Mouse (Mus musculus) NIH3T3 (cell line): ENCODE data around the gene Myadml2.
"Not testable (repeated sequence)": the region's sequence is repeated elsewhere in the genome, so short reads cannot be mapped to it uniquely, and the experiment has no call there.

Experiments used
- DNase-seq: peaks from one replicate; pipeline ENCODE4 v3.0.0-alpha.2; 2012; ENCODE audit warnings: low read depth

The Myadml2 gene

DNA sequence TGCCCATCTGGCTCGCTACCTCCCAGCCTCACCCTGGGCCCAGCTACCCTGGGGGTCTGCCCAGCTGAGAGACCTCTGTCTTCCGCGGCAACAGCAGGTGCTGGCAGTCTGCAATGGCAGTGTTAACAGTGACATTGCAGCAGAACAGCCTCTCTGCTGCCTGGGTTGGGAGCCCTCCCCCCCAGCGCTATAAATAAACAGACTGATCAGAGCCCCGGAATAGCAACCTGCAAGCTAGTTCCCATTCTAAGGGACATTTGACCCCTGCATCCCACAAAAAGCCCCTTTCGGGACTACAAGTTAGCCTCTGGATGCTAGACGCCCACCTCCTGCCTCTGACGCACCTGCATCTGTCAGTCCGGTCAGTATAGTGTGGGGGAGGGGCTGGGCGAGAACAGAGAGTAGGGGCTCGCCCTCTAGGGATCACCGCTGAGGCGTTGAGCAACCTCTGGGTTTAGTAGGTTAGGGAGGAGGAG lies at the start of gene Myadml2:
Myadml2 (minus strand) TSS at position 158 of the 476 bp plus-strand sequence.
- no peak for DNase-seq

DNA sequence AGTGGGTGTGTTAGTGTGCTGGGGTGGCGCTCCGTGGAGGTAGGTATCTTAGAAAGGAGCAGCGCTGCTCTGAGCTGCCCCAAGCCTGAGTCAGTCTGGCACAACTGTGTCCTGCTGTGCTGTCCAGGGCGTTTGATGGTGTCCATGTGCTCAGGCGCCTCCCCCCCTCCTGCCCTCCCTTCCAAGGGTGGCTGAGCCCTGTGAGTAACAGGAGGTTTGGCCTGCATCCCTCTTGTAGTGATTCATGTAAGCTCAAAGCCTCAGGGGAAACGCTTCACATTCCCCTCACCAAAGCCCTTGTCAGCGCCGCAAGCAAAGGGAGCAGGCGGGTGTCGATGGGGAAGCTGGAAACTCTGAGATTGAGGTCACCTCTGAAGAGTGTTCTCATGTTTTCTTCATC lies 49.8 kb upstream of the Myadml2 start:
- DNase-seq, result peak; percentile 97

DNA sequence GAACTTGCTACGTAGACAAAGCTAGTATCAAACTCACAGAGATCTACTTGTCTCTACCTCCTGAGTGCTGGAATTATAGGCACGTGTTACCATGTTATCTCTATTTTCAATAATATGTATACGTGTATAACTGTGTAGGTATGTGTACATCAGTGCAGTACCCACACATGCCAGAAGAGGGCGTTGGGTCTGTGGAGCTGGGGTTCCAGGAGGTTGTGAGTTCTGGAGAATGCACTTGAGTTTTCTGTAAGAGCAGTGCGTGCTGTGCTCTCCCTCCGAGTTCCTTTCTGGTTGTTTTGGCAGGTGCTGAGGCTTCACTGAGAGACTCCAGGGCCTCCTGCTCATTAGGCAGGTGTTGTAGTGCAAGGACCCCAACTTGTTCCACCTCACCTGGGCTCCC lies 48.6 kb upstream of the Myadml2 start:
- no peak for DNase-seq

DNA sequence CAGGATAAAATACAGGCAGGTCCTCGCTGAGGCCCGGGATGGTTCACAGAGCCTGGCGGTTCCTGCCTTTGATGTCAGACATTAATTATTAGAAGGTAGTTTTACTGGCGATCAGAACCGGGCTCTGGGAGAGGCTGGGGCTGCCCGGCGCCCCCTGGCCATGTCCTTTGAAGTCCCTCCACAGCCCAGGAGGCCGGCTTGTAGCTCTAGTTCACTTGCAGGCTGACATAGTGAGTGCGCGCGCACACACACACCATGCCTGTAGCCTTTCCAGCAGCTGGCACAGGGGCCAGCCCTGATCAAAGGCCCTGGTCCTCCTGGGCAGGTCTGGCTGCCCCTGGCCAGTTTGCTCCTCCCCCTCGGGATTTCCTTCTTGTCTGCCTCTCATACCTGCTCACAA lies 47.7 kb upstream of the Myadml2 start:
- DNase-seq, result no peak

DNA sequence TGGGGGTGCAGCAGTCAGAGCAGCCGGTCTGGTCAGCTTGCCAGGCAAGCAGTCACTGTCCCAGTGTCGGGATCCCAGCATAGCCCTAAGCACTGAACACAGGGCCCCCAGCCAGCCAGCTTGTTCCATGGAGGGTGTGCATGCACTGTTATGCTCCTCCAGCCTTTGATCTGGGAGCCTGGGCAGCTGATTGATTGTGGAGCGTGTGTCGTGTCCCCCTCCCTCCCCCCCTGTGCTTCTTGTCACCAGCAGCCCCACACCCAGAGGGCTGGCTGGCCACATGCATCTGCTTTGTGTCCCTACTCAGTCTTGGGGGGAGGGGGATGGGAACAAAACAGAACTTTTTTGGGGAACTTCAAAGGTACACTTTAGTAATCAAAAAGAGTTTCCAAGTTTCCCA lies 47.2 kb upstream of the Myadml2 start:
- DNase-seq, result no peak

DNA sequence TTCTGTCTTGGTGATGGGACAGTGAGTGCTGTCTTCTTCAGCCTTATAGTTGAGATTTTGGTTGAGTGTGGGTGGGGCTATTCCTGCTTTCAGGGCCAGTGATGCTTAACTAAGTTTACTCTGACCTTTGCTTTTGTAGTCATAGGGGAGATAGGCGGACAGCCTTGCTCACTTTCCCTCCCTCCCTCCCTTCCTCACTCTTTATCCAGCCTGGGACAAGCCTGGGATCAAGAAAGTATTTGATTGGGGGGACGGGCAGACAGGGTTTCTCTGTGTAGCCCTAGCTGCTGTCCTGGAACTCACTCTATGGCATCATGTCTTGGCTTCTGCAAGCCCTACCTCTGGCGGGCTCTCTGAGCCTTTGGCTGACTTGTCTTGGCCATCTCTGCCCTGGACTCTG lies 45.5 kb upstream of the Myadml2 start:
- no peak for DNase-seq

DNA sequence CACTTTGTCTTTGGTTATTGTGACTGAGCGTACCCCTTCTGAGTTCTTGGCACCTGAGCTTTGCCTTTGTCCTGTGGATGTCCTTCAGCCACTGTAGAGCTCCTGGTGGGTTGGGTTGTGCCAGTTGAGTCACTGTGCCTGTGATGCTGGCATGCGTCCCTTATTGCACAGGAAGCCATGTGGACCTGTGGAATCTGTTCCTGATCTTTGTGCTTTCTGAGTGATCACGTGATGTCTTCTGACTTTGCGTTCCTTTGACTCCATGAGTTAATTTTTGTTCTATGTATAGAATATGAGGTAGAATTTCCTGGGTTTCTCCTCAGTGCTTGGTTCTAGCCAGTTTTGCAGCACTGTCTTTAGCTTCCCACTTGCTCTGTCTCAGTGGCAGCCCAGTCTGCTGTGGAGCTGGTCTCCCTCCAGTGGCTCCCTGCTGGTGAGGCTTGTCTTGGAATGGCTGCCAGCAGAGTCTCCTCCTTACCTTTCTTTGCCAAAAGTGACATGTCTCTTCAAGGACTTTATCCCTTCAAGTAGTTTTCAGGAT lies 44.6 kb upstream of the Myadml2 start:
- DNase-seq, result no peak

DNA sequence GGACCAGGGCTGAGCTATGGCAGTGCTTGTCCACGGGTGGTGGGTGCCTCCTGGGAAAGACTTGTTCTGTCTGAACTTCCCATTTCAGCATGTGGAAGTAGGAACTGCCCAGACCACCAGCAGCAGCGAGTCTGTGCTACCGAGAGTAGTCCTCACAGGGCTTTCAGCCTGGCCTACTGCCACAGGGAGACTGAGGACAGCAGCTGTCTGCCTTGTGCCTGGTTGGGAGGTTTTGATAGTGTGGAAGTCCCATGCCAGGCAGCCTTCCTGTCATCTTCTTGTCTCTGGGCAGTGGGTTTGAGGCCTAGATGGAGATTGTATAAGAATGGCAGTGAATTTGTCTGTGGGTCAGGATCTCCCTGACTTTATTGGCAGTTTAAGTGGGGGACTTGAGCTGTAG lies 41.4 kb upstream of the Myadml2 start:
- DNase-seq, result no peak

DNA sequence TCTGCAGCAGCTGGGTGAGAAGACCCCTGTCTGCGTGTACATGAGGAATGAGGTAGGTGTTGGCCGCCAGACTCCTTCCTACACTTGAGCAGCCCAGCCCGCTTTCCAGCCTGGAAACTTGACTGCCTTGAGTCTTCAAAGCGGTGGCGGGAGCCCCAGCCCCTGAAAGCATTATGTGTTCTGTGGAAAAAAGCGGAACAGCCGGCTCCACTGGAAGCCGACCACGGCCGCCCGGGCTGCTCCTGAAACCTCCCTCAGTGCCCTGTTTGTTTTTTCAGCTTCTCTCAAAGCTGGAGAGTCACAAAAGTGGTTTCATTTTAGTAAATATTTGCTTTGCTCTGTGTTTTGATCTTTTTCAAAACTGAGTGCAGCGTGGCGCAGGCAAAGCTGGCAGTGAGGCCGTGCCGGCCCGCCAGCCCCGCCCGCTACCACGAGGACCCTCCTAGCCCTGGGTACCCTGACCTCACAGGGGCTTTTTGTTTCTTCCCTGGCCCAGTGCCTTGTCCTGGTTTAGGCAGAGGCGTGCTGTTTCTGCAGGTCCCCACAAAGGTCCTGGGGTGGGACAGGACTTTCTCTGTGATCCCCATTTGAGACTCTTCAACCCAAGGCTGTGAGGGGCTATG lies 38.8 kb upstream of the Myadml2 start:
- DNase-seq, result no peak

DNA sequence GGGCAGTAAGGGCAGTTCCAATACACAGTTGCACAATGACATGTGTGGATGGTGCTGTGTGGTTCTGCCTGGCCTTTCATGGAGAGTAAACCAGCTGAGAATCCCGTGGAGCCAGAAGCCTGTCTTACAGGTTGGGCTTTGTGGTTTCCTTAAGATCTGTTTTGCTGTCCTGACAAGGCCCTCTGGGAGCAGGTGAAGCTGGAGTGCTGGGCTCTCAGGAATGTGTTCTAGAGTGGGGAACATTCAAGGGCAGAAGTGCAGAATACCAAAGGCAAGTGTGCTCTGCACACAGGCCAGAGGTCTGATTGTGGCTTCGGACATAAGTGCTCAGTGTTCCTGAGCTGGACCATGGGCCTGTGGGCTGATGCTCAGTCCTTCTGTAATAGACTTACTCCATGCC lies 36.7 kb upstream of the Myadml2 start:
- no peak for DNase-seq

DNA sequence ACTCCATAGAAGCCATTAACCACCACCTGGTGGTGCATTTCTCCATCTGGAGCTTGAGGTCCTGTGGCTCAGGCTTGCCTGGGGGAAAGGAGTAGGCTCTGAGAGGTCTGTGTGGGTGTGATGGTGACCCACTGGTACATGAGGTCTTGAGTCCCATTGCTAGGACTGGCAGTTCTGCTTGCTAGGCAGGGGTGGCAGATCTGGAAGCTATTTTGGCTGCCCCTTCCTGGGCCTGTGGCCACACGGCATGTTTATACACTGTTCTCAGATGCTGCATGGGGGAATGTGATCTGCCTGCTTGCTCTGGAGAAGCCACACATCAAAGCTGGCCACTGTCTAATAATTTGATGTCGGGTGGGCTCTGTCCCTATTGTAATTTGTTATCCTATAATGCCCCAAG lies 36.1 kb upstream of the Myadml2 start:
- DNase-seq, result no peak

DNA sequence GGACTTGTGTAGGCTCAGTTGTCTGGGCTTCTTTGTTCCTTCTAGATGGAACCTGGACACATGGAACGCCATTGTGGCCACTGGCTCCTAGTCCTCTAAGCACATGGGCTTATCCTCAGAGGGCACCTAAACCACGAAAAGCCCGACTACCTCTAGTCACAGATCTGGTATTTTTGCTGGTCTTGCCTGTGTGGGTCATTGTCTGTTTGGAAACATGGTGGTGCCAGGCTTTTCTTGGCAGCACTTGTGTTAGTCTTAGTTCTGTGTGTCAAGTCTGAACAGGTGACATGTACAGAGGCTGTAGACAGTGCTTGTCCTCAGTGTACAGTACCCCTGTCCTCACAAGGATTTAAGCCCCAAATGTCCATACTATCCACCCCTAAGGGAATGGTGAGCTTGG lies 35.6 kb upstream of the Myadml2 start:
- DNase-seq, result no peak

DNA sequence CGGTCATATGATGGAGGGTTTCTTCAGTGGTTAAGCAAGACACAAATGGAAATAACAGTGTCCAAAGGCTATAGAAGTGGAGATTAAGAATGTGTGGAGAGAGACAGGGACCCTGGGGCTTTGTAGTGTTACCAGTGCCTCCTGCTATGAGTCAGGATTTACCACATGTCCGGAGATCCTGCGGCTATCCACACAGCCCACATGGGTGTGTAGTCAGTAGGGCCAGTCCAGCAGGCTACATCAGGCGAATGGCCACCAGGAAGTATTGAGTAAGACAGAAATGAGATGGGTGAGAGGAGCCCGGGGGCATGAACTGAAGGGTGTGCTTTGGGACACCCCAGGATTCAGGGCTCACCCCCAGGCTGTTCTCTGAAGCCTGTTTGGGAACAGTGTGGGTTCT lies 34.7 kb upstream of the Myadml2 start:
- peak; percentile 80 for DNase-seq

DNA sequence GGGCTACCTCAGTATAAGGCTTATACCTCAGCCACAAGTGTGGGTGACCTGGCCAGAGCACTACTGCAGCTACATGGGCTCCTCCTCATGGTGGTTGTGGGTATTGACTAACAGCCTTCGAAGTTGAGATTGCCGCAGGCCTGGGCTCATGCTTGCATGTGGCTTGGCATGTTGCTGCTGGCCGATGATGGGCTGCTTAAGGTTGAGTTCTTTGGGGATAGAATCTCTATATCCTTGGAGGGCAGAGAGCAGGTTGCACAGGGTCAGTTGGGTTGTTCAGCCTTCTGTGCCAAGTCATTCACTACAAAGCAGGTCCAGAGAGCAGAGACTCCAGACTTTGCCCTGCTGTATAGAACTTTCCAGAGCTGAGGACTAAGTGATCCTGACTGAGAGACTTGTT lies 32.0 kb upstream of the Myadml2 start:
- peak; percentile 50 for DNase-seq

DNA sequence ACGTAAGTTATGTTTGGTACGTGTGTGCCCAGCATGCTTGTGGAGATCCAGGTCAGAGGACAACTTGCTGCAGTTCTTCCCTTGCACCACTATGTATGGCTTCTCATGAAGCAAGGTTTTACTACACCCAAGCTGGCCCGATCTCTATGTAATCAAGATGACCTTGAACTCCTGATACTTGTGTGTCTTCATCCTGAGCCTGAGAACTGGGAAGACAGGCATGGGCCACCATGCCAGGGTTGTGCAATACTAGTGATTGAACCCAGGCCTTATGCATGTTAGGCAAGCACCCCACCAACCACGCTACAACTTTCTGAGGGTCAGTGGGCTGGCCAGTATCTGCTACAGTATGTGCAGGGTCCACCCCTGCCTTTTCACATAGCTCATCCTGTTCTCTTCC lies 29.0 kb upstream of the Myadml2 start:
- no peak for DNase-seq

DNA sequence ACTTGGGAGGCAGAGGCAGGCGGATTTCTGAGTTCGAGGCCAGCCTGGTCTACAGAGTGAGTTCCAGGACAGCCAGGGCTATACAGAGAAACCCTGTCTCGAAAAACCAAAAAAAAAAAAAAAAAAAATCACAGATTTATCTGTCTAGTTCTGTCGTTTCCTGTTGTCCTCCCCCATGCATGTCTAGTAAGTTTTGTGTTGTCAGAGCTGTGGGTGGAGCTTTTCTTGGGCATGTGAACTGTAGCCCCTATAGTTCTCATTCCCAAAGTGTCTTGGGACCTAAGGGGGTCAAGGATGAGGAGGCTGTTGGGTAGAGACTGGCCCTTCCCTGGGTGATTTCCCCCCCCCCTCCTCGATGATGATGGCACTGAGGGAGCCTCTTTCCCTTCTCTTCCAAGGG lies 27.9 kb upstream of the Myadml2 start:
- not testable (repeated sequence) for DNase-seq

DNA sequence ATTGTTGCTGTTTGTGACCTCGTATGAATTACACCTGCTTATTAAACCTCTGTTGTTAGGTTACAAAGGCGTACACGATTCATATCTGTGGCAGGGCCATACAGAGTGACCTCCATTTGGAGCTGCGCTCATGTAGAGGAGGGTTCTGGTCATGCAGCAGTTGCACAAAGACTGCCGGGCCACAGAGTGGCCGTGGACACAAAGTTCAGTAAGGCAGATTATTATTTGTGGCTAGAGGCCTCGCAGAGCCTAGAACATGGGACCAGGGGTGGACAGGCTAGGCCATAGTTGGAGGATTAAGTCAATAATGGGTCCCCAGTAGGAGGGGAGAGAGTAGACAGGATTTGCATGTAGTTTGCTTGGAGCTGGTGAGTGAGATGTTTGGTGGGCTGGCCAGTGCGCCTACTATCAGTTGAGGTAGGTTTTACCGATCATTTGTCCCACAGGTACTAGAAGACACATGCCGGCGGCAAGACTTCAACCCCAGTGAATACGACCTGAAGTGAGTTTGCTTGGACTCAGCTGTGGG lies 25.7 kb upstream of the Myadml2 start:
- DNase-seq, result no peak

DNA sequence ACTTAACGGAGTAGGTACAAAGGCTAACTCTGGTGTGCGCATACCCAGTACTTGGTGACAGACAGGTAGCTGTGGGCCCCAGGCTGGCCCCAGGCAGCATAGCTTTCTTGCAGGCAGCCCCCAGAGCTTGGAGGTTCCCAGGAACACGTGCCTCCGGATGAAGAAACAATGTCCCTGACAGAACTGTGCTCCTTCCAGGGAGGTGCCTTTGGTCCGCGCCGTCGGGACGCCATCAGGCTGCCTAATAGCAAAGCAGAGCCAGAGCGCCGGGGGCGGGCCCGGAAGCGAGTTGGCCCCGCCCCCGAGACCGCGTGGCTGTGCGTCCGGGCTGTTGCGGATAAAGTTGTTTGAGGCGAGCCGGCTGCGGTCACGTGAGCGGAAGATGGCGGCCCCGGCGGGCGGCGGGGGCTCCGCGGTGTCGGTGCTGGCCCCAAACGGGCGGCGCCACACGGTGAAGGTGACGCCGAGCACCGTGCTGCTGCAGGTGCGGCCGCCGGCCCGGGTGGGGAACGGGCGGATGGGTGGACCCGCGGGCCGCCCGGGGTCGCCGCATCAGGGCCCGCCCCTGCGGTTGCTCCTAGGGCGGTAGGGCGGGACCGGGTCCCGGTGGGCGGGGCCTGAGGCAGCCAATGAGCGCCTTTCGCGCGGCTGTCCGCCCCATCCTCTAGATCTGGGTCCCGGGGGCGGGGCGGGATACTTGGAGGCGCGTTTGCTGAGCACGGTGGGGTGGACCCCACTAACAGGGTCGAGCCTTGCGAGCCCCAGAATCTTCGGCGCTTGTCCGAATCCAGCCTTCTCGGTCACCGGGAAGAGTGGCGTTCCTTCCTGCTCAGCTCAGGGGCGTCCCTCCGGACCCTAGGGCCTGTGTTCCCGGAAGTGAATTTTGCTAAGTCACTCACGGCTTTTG lies 25.0 kb upstream of the Myadml2 start, which contains the start of gene Aspscr1:
Aspscr1 (plus strand) TSS at position 287 of the 907 bp plus-strand sequence.
- DNase-seq, result peak; percentile 98

DNA sequence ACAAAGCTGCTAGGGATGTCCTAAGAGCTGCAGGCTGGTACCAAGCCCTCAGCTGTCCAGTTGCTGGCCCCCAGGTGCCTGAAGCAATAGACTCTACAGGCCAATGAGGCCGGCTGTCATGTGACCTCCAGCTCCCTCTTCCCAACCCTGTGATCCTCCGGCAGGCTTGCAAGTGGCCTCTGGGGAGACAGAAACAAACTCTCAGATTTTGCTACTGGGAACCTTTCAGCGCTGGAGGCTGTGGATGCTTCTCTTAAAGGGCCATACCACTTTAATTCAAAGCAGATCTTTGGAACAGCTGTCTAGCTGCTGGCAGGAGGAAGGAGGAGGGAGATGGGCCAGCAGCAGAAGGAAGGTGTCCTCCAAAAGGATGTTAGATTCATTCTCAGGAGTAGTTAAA lies 18.7 kb upstream of the Myadml2 start:
- DNase-seq, result peak; percentile 50

DNA sequence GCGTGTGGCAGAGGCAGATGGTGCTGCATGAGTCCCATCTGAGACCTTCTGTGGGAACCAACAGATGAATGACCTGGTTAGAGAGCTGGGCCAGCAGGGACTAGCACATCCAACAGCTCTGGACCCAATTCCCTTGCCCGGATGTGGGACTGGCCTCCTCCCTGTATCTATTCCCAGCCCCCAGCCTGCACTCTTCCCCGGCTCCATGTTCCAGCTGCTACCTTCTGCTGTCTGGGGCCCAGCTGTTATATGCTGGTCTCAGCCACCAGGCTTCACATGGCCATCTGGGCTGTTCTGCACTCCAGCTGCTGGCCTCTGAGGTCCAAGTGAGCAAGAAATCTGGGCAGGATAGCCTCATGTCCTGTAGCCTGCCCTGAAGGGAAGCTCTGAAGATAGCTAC lies 17.4 kb upstream of the Myadml2 start:
- no peak for DNase-seq

DNA sequence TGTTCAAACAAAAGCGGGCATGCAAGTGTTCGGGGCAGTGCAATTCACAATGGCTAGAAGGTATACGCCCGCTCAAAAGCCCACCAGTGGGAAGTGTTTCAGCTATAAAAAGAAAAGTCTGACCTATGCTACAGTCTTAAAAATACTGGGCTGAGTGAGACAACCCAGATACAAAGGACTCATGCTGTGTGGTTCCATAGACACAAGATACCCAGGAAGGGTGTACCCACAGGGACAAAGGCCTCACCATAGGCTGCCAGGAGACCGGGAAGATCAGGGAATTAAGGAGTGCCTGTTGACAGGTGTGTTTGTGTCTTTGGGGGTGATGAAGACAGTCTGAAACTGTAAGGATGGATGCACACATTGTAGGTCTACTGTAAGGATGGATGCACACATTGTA lies 15.8 kb upstream of the Myadml2 start:
- DNase-seq, result no peak

DNA sequence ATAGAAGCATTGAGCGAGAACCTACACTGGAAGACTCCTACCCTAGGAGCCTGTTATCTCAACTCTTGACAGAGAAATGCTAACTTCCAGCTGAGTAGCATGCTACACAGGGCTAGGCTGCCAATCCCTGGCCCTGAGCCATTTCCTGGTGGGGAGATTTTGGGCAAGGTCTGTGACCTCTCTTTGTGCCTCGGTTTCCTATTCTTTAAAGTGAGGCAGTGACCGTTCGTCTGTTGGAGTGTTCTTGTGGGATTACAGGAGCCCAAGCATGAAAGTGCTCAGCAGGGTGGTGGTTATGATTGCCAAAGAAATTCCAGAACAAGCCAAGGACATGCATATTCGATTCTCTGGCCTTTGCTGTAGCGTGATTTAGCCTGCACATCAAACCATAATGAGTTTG lies 14.8 kb upstream of the Myadml2 start:
- no peak for DNase-seq

DNA sequence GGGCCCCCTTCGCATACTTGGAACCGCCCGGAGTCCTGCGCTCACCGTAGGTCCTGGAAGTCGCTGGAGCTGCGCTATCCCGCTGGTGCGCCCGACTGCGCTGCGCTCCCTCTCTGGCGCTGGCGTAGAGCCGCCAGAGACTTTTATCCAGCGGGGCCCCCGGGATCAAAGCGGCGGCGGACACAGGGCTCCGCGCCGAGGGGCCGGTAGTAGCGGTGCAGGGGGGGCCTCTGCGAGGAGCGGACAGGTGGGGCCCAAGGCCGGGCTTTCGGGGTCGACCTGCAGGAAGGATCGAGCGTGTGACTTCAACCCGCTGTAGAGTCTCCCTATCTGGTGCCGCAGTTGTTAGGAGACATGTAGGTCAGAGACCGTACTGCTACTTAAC lies 13.1 kb upstream of the Myadml2 start, which contains the start of gene Notum:
Notum (minus strand) TSS at position 100 of the 385 bp plus-strand sequence.
- DNase-seq, result no peak
